Mouse (Mus musculus) erythroblast, embryonic 14.5 days (primary cell): ENCODE results near the gene Pigo.

Source experiments
- GATA1 ChIP-seq: IDR thresholded peaks from 2 replicates; pipeline ENCODE4 v1.6.1; 2012; ENCODE audit warnings: low read length, inconsistent platforms, mixed read lengths
- TAL1 ChIP-seq: IDR thresholded peaks from 3 replicates; pipeline ENCODE4 v1.6.1; 2012; ENCODE audit warnings: low read length, inconsistent platforms, mixed read lengths

GRCm38 (mm10) chr4:43030780-43031230, 5.2 kb upstream of the Pigo start:
- no peak for TF ChIP-seq TAL1
- no peak for TF ChIP-seq GATA1
